Comparison of ENCODE assay signal across 22 mouse cellular contexts in genomic region chr7:81464906-81465450, GRCm38 (mm10). TPM values are rescaled to one million over a fixed set of nuclear protein-coding genes. Genes with fewer than 3 reads are reported as not detected.
A peak's percentile ranks its signal among the peaks of the same experiment; 100 is the strongest.
DNase-seq lines count a peak whose midpoint lies in the region; ATAC-seq and TF ChIP-seq lines count a peak whose summit lies in the region.
"Had no signal": no experiment of that assay in that cellular context is flagged by ENCODE, and none has a peak within 500 bp of the region (broad histone marks: within the 10 kb centered on the region; RNA-seq: fewer than 3 reads in every experiment).

No protein-coding gene starts in this region.

- TF ChIP-seq CTCF in forebrain, postnatal 0 days (IDR thresholded peaks at IDR 0.05; ENCODE audit: low read depth): no peak

- H3K4me3 ChIP-seq in forebrain, embryonic 10.5 days: no peak overlapping the region
- H3K4me3 ChIP-seq in forebrain, postnatal 0 days (ENCODE audit: low read depth, low read length): no peak overlapping the region
- no peak overlapping the region for H3K4me3 ChIP-seq in kidney, embryonic 16.5 days (ENCODE audit: low read length)
- H3K4me3 ChIP-seq: embryonic facial prominence, embryonic 10.5 days; hindbrain, embryonic 15.5 days had no signal

- H3K4me2 ChIP-seq in forebrain, postnatal 0 days (ENCODE audit: low read depth): no peak overlapping the region
- H3K4me2 ChIP-seq in kidney, embryonic 16.5 days (replicated peaks; ENCODE audit: low read depth, low read length): no peak overlapping the region
- H3K4me2 ChIP-seq: heart, embryonic 11.5 days; hindbrain, embryonic 15.5 days had no signal

- intact Hi-C loops in left cerebral cortex, postnatal 4 days (cut with DNase I): loop anchor here (10.0 kb wide), 2 partner anchors 110 to 320 kb away; partner anchors contain the start of genes 3110040N11Rik and Whamm

- H3K9ac ChIP-seq in forebrain, postnatal 0 days: no peak overlapping the region
- no peak overlapping the region for H3K9ac ChIP-seq in kidney, embryonic 16.5 days (replicated peaks; ENCODE audit: low read length)
- H3K9ac ChIP-seq: hindbrain, embryonic 15.5 days had no signal

- peak; percentile 8 for DNase-seq in forebrain, embryonic 10.5 days (ENCODE audit: extremely low spot score, low spot score)
- no peak for DNase-seq in forebrain, postnatal 0 days
- DNase-seq in left cerebral cortex, adult 18-20 months (ENCODE audit: low spot score in 2 of 2): peak; percentile 21 to 24
- no peak for DNase-seq in left cerebral cortex, postnatal 4 days
- DNase-seq in 3T3-L1 (ENCODE audit: low read depth, low spot score): peak; percentile 46
- peak; percentile 67 for DNase-seq in NIH3T3 (ENCODE audit: low read depth)
- no peak for DNase-seq in gastrocnemius, postnatal 10 days
- DNase-seq: adrenal gland, postnatal 10 days; heart, adult 18-20 months; heart, postnatal 36 days had no signal

- no peak for ATAC-seq in forebrain, postnatal 0 days
- ATAC-seq in kidney, embryonic 16.5 days (ENCODE audit: low FRiP score, low TSS enrichment): no peak
- ATAC-seq: forebrain, embryonic 14.5 days; intestine, embryonic 16.5 days had no signal

- H3K27me3 ChIP-seq in forebrain, embryonic 10.5 days (ENCODE audit: poor library complexity, severe bottlenecking): peaks cover 17% of the 10 kb centered on the region; the same call in 1 of the 2 replicates
- H3K27me3 ChIP-seq in forebrain, postnatal 0 days (ENCODE audit: insufficient read depth, low read length): no peaks in the 10 kb centered on the region
- H3K27me3 ChIP-seq in kidney, embryonic 16.5 days (ENCODE audit: insufficient read depth, low read length): no peaks in the 10 kb centered on the region
- H3K27me3 ChIP-seq: hindbrain, embryonic 15.5 days had no signal

- no peak overlapping the region for H3K27ac ChIP-seq in forebrain, embryonic 10.5 days
- no peak overlapping the region for H3K27ac ChIP-seq in forebrain, postnatal 0 days (ENCODE audit: low read depth, low read length)
- no peak overlapping the region for H3K27ac ChIP-seq in kidney, embryonic 16.5 days (ENCODE audit: low read length)
- H3K27ac ChIP-seq: embryonic facial prominence, embryonic 10.5 days; hindbrain, embryonic 15.5 days had no signal

- 81% methylated on average over 9 of the region's 9 CpGs for WGBS in forebrain, embryonic 10.5 days
- 69% methylated on average over 9 of the region's 9 CpGs for WGBS in forebrain, postnatal 0 days
- WGBS in kidney, embryonic 16.5 days: 67% methylated on average over 9 of the region's 9 CpGs

- no peaks in the 10 kb centered on the region for H3K4me1 ChIP-seq in forebrain, embryonic 10.5 days
- H3K4me1 ChIP-seq in forebrain, postnatal 0 days (ENCODE audit: insufficient read depth): no peaks in the 10 kb centered on the region
- no peaks in the 10 kb centered on the region for H3K4me1 ChIP-seq in kidney, embryonic 16.5 days (ENCODE audit: insufficient read depth, low read length)
- H3K4me1 ChIP-seq: embryonic facial prominence, embryonic 10.5 days; hindbrain, embryonic 15.5 days had no signal

- H3K36me3 ChIP-seq in forebrain, embryonic 10.5 days (replicated peaks): no peaks in the 10 kb centered on the region
- peaks cover 83% of the 10 kb centered on the region for H3K36me3 ChIP-seq in forebrain, postnatal 0 days (ENCODE audit: insufficient read depth)
- H3K36me3 ChIP-seq in kidney, embryonic 16.5 days (ENCODE audit: insufficient read depth, low read length): no peaks in the 10 kb centered on the region
- H3K36me3 ChIP-seq: embryonic facial prominence, embryonic 10.5 days had no signal

- no peaks in the 10 kb centered on the region for H3K9me3 ChIP-seq in forebrain, embryonic 10.5 days
- no peaks in the 10 kb centered on the region for H3K9me3 ChIP-seq in forebrain, postnatal 0 days (ENCODE audit: low read length)
- H3K9me3 ChIP-seq in kidney, embryonic 16.5 days (ENCODE audit: low read length): no peaks in the 10 kb centered on the region
- H3K9me3 ChIP-seq: embryonic facial prominence, embryonic 10.5 days; hindbrain, embryonic 15.5 days had no signal

RNA-seq across cellular contexts. Expression of gene Cpeb1, which starts 9.7 kb away (rescaled TPM):
- polyA plus RNA-seq in forebrain, embryonic 10.5 days (2016; fragmentation: Nextera tagmentation; extraction: Ambion mirVana): 0.86 and 0.98 TPM in 2 replicates
- total RNA-seq in forebrain, postnatal 0 days (2014; rRNA removed): 5.2 and 6.7 TPM in 2 replicates
- 2.2 and 5.1 TPM in 2 replicates for polyA plus RNA-seq in forebrain, postnatal 0 days (2015; fragmentation: Nextera tagmentation; extraction: Ambion mirVana)
- total RNA-seq in left cerebral cortex, adult 18-20 months (2021): 100 to 1,000 TPM; 102 to 104 TPM
- total RNA-seq in left cerebral cortex, postnatal 4 days (2021): 10 to 100 TPM; 10.0 to 11.6 TPM
- 0.76 and 0.85 TPM in 2 replicates for polyA plus RNA-seq in kidney, embryonic 16.5 days (2015; fragmentation: Nextera tagmentation; extraction: Ambion mirVana)
- 10 to 100 TPM; 10.5 to 17.4 TPM for total RNA-seq in gastrocnemius, postnatal 10 days (2021)

RNA-seq across cellular contexts. Expression of gene Ap3b2, which starts 28.7 kb away (rescaled TPM):
- 8.4 and 11.6 TPM in 2 replicates for polyA plus RNA-seq in forebrain, embryonic 10.5 days (2016; fragmentation: Nextera tagmentation; extraction: Ambion mirVana)
- total RNA-seq in forebrain, postnatal 0 days (2014; rRNA removed): 165 and 180 TPM in 2 replicates
- polyA plus RNA-seq in forebrain, postnatal 0 days (2015; fragmentation: Nextera tagmentation; extraction: Ambion mirVana): 94.9 and 107 TPM in 2 replicates
- total RNA-seq in left cerebral cortex, adult 18-20 months (2021): 100 to 1,000 TPM; 156 to 159 TPM
- total RNA-seq in left cerebral cortex, postnatal 4 days (2021): 100 to 1,000 TPM; 165 to 172 TPM
- 1.0 and 1.5 TPM in 2 replicates for polyA plus RNA-seq in kidney, embryonic 16.5 days (2015; fragmentation: Nextera tagmentation; extraction: Ambion mirVana)
- 1 to 10 TPM; 4.5 to 4.9 TPM for total RNA-seq in gastrocnemius, postnatal 10 days (2021)
- total RNA-seq: heart, adult 18-20 months had no signal

RNA-seq across cellular contexts. Expression of gene BC048679, which starts 33.1 kb away (rescaled TPM):
- polyA plus RNA-seq in forebrain, embryonic 10.5 days (2016; fragmentation: Nextera tagmentation; extraction: Ambion mirVana): 0.27 and 0.50 TPM in 2 replicates
- total RNA-seq in forebrain, postnatal 0 days (2014; rRNA removed): not detected in 2 replicates
- polyA plus RNA-seq in forebrain, postnatal 0 days (2015; fragmentation: Nextera tagmentation; extraction: Ambion mirVana): not detected in 2 replicates
- not detected for total RNA-seq in left cerebral cortex, adult 18-20 months (2021)
- total RNA-seq in left cerebral cortex, postnatal 4 days (2021): not detected
- polyA plus RNA-seq in kidney, embryonic 16.5 days (2015; fragmentation: Nextera tagmentation; extraction: Ambion mirVana): not detected in 2 replicates
- not detected for total RNA-seq in gastrocnemius, postnatal 10 days (2021)
- total RNA-seq: adrenal gland, postnatal 10 days; adrenal gland, postnatal 4 days; heart, adult 18-20 months; heart, postnatal 36 days had no signal
- polyA plus RNA-seq: cerebellum, adult 2 months; embryonic facial prominence, embryonic 14.5 days; forebrain, embryonic 14.5 days; frontal cortex, adult 2 months; heart, embryonic 11.5 days; heart, embryonic 16.5 days; hindbrain, embryonic 11.5 days; hindbrain, embryonic 15.5 days; intestine, embryonic 16.5 days had no signal

Comparison
In these comparisons a context has a peak if more than half of its experiments do, and no peak if none do; other contexts are left out.
1. DNase-seq: peak in forebrain, embryonic 10.5 days (single experiment), left cerebral cortex, adult 18-20 months (2 of 2), 3T3-L1 (single experiment) and NIH3T3 (single experiment); none in forebrain, postnatal 0 days (single experiment), left cerebral cortex, postnatal 4 days (single experiment) and gastrocnemius, postnatal 10 days (single experiment).
2. RNA of gene Cpeb1, which starts 9.7 kb away (total RNA-seq): 102 to 104 TPM in left cerebral cortex, adult 18-20 months; 10.5 to 17.4 TPM in gastrocnemius, postnatal 10 days, 10.0 to 11.6 TPM in left cerebral cortex, postnatal 4 days and 5.2 to 6.7 TPM in forebrain, postnatal 0 days; every median in the first group is over 4 times any median in the second.
3. RNA of gene Ap3b2, which starts 28.7 kb away (total RNA-seq): 165 to 180 TPM in forebrain, postnatal 0 days, 165 to 172 TPM in left cerebral cortex, postnatal 4 days and 156 to 159 TPM in left cerebral cortex, adult 18-20 months; 4.5 to 4.9 TPM in gastrocnemius, postnatal 10 days; every median in the first group is over 10 times any median in the second.